Mouse (Mus musculus): Measurements from ENCODE around the gene 1700113H08Rik.

DNA sequence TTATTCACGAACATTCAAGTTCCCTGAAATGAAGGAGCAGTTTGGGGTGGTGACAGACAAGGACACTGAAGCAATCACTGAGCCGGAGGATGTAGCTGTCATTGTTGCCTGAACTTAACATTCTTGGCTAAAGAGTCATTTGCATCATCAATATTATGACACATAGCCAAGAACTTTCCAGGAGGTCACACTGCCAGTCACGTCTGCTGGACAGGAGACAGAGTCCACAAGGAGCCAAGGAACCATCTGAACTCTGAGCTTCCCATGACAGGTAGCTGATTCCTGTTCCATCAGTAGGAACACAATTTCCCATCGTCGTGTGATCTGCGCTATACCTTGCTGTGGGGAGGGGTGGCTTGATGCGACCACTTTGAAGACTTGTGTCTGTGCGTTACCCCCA lies 25.1 kb upstream of the 1700113H08Rik start:
- TF ChIP-seq POLR2A (IDR thresholded peaks at IDR 0.05; ENCODE audit: low read depth, low read length) = no peak
- no peak for TF ChIP-seq CTCF (IDR thresholded peaks at IDR 0.05; ENCODE audit: extremely low read depth, insufficient read depth, insufficient read length, insufficient replicate concordance)

All from spleen, adult 2 months (tissue).